Mouse (Mus musculus): ENCODE measurements around the gene Pde10a.

DNA sequence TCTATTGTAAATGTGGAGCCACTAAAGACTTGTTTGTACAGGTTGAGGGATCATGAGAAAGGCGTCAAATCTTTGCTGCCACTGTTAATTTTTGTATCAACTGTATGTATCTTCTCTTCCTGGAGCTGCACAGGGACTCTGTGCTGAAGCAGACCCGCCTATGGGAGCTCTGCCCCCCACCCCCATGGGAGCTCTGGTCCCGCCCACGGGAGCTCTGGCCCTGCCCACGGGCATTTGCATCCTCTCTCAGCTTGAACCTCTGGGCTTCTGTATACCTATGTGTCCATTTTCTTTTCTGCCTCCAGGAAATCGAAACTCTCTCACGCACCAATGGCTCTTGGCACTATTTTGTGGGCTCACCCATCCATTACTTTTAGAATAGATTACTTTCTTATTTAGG lies 203.5 kb downstream of the Pde10a start:
- no peak for TF ChIP-seq CTCF (IDR thresholded peaks at IDR 0.05; ENCODE audit: extremely low read depth, insufficient read depth, insufficient read length, insufficient replicate concordance)
- no peak for TF ChIP-seq POLR2A (IDR thresholded peaks at IDR 0.05; ENCODE audit: low read depth, low read length)
